8 mouse cellular contexts compared by ENCODE assay signal in genomic region chr13:37967052-37967437, GRCm38 (mm10). TPM values are rescaled to one million over a fixed set of nuclear protein-coding genes. Genes with fewer than 3 reads are reported as not detected.
A peak's percentile ranks its signal among the peaks of the same experiment; 100 is the strongest.
DNase-seq lines count a peak whose midpoint lies in the region; ATAC-seq and TF ChIP-seq lines count a peak whose summit lies in the region.

No protein-coding gene starts in this region.

- H3K9ac ChIP-seq in ES-E14 (ENCODE audit: insufficient read depth, low read depth, low read length, poor library complexity, severe bottlenecking), result peak overlapping the region; percentile 5; the same call in 1 of the 2 replicates
- H3K9ac ChIP-seq in hindbrain, embryonic 11.5 days (ENCODE audit: low read depth, low read length), result no peak overlapping the region

- peak overlapping the region in 1 of 2 experiments; percentile 34; a peak in 3 of 4 replicates for H3K4me3 ChIP-seq in ES-E14 (ENCODE audit: insufficient read depth in 1 of 2, low read depth in 1 of 2, low read length in 2 of 2, poor library complexity in 1 of 2, severe bottlenecking in 1 of 2)
- no peak overlapping the region for H3K4me3 ChIP-seq in hindbrain, embryonic 11.5 days (ENCODE audit: low read depth, low read length)
- no peak overlapping the region for H3K4me3 ChIP-seq in lung, adult 2 months (replicated peaks; ENCODE audit: extremely low read depth, low read depth, low read length)

- no peak for TF ChIP-seq POLR2A in lung, adult 2 months (IDR thresholded peaks at IDR 0.05; ENCODE audit: borderline replicate concordance, extremely low read depth, low read depth, low read length)

- 0 out of 2 replicates have a peak overlapping the region, but pooled peaks have one; percentile 7 for H3K4me2 ChIP-seq in hindbrain, embryonic 11.5 days (replicated peaks; ENCODE audit: low read depth, low read length)

- in situ Hi-C loops in ES-E14 (cut with MboI; ENCODE audit: low sequenced_read_pairs in 2 of 2, unreplicated experiment in 2 of 2), result no loop called here

- H3K27me3 ChIP-seq in hindbrain, embryonic 11.5 days (ENCODE audit: control insufficient read depth, insufficient read depth, low read length), result 0 out of 2 replicates have a peak, but pooled peaks cover 3% of the 10 kb centered on the region

- H3K27ac ChIP-seq in ES-E14 (ENCODE audit: insufficient read depth, low read depth, low read length, poor library complexity, severe bottlenecking), result no peak overlapping the region
- peak overlapping the region; percentile 58; the same call in 1 of the 2 replicates for H3K27ac ChIP-seq in hindbrain, embryonic 11.5 days (ENCODE audit: low read depth, low read length)

- DNase-seq in 3T3-L1 (ENCODE audit: low read depth, low spot score) (peak; percentile 50), ES-E14 (ENCODE audit: low read depth, low spot score) (no peak)
- DNase-seq in hindbrain, embryonic 11.5 days (ENCODE audit: low spot score), result peak; percentile 55
- DNase-seq in lung, adult 2 months, result peak; percentile 36
- DNase-seq in layer of hippocampus, adult 9-10 months (ENCODE audit: low spot score), result no peak
- no peak for DNase-seq in yolk sac, embryonic 10.5 days (ENCODE audit: low spot score)
- DNase-seq in adrenal gland, adult (ENCODE audit: inconsistent age in 2 of 2, low spot score in 1 of 2), result no peak
- DNase-seq in spleen, adult 18-20 months, result no peak

- no peak for TF ChIP-seq CTCF in lung, adult 2 months (IDR thresholded peaks at IDR 0.05; ENCODE audit: insufficient read depth, low read length)

- ATAC-seq in hindbrain, embryonic 11.5 days (ENCODE audit: low FRiP score), result peak; percentile 43

- WGBS in hindbrain, embryonic 11.5 days, result 39% methylated on average over 12 of the region's 12 CpGs
- WGBS in lung, adult 2 months, result 36% methylated on average over 12 of the region's 12 CpGs

- H3K36me3 ChIP-seq in ES-E14 (ENCODE audit: control insufficient read depth, insufficient read depth, low read length, poor library complexity, severe bottlenecking), result no peaks in the 10 kb centered on the region
- H3K36me3 ChIP-seq in hindbrain, embryonic 11.5 days (ENCODE audit: control insufficient read depth, insufficient read depth, low read length), result no peaks in the 10 kb centered on the region

- H3K9me3 ChIP-seq in ES-E14 (ENCODE audit: control insufficient read depth, insufficient read depth, low read depth, low read length), result no peaks in the 10 kb centered on the region
- no peaks in the 10 kb centered on the region for H3K9me3 ChIP-seq in hindbrain, embryonic 11.5 days (ENCODE audit: control insufficient read depth, low read length)

- peaks cover 2 to 19% of the 10 kb centered on the region in 2 experiments; a peak in 3 of 4 replicates for H3K4me1 ChIP-seq in ES-E14 (ENCODE audit: control insufficient read depth in 2 of 2, insufficient read depth in 2 of 2, low read length in 2 of 2, poor library complexity in 1 of 2)
- H3K4me1 ChIP-seq in hindbrain, embryonic 11.5 days (replicated peaks; ENCODE audit: control insufficient read depth, insufficient read depth, low read length), result peaks cover 5% of the 10 kb centered on the region
- H3K4me1 ChIP-seq in lung, adult 2 months (ENCODE audit: control insufficient read depth, insufficient read depth, low read length), result peaks cover 6% of the 10 kb centered on the region

TF ChIP-seq in ES-E14, 5 proteins besides CTCF, POLR2A, EP300 and RAD21:
- no peak; the same call in 1 of the 2 replicates for TF ChIP-seq MAFK (IDR thresholded peaks at IDR 0.05; ENCODE audit: insufficient read depth, low read depth, low read length)
- no peak for TF ChIP-seq ZC3H11A (IDR thresholded peaks at IDR 0.05; ENCODE audit: borderline replicate concordance, low read depth, low read length)
- TF ChIP-seq ZNF384 (IDR thresholded peaks at IDR 0.05; ENCODE audit: low read depth, low read length), result no peak
- TF ChIP-seq HCFC1 (IDR thresholded peaks at IDR 0.05; ENCODE audit: borderline replicate concordance, insufficient read depth, low read length), result no peak
- TF ChIP-seq CHD2 (IDR thresholded peaks at IDR 0.05; ENCODE audit: low read depth, low read length), result no peak

RNA-seq across cellular contexts. Expression of gene Ssr1, which starts 27.0 kb away (rescaled TPM):
- total RNA-seq in ES-E14 (2012; rRNA removed), result 71.3 and 82.0 TPM in 2 replicates
- polyA plus RNA-seq in hindbrain, embryonic 11.5 days (2014; fragmentation: Nextera tagmentation; extraction: Ambion mirVana), result 91.2 and 110 TPM in 2 replicates
- polyA plus RNA-seq in lung, adult 2 months (2012; rRNA removed), result 7.7 and 13.8 TPM in 2 replicates

Comparison
In these comparisons a context has a peak if more than half of its experiments do, and no peak if none do; other contexts are left out.
1. DNase-seq: peak in 3T3-L1 (single experiment), hindbrain, embryonic 11.5 days (single experiment) and lung, adult 2 months (single experiment); none in ES-E14 (single experiment), layer of hippocampus, adult 9-10 months (single experiment), yolk sac, embryonic 10.5 days (single experiment), adrenal gland, adult (0 of 2) and spleen, adult 18-20 months (0 of 2).